Mouse (Mus musculus): Measurements from ENCODE around the gene Inpp5e.

DNA sequence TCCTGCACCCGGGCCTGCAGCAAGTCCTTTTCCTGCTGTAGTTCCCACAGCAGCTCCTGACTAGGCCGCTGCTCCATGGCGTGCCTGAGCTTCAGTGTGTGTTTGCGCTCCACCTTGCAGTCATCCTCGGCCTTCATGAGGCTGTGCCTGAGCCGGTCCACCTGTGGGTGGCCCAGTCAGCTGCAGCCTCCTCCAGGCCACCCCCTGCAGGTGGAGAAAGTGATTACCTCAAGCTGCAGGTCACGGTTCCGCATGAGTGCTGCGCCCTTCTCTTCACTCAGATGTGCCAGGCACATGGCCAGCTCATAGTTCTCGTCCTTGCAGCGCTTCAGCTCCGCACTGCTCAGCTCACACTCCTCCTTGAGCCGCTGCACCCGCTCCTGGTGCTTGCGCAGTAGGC is 51.5 kb downstream of the Inpp5e start:
- TF ChIP-seq CTCF (IDR thresholded peaks at IDR 0.05; ENCODE audit: borderline replicate concordance, insufficient read depth, low read length) (no peak), POLR2A (IDR thresholded peaks at IDR 0.05; ENCODE audit: low read depth, low read length) (no peak)

Measured in embryonic fibroblast, embryonic 13.5 days (primary cell).